Mouse (Mus musculus): Measurements from ENCODE around the gene Kif17. TPM values are rescaled to one million over a fixed set of nuclear protein-coding genes. Genes with fewer than 3 reads are reported as not detected.

Gene Kif17
- 1.4 and 1.5 TPM in 2 replicates for polyA plus RNA-seq (2015; fragmentation: Nextera tagmentation; extraction: Ambion mirVana)

DNA sequence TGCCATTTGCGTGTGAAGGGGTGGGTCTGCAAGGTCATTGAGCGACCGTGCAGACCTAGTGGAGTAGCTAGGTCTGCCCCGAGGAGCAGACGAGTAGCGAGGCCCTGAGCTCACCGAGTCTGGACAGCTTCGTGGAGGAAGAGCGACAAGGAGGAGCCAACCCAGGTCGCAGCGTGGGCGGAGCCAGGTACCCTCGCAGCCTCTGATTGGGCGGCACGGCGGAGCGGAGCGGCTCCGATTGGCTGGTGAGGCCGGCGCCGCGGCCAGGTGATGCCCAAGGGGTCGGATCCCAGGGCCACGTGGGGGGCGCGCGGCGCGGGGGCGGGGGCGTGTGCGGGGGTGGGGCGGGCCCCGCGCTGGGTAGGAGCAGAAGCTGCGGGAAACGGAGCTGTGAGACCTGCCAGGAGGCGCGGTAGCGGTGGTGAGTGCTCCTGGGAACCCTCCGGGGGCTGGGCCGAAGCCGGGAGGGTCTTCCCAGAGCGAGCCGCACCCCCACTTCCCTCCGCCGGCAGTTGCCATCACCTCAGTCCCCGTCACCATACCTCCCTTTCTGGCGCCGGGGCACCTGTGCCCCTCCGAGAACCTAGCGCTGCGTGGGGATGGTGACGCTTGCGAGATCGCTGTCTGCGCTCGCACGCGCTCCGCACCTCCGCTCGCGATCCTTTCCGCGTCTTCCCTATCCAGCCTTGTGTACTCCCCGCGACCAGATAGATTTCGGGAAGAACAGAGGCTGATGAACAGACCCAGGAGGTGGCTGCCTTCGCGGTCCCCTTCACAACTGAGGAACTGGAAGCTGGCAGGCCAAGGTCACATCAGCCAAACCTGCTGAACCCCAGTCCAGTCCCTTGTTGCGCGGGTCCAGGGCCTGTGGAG is at the start of gene Kif17, which contains the start of gene Sh2d5:
TSS of gene Kif17 (plus strand) at position 348 of the 873 bp plus-strand sequence.
TSS of gene Sh2d5 (plus strand) at position 316 of the 873 bp plus-strand sequence.
- ATAC-seq: peak; percentile 88
- peak within 1 kb of the TSS; percentile 44 for H3K27ac ChIP-seq
- WGBS: under 1% methylated on average over 70 of the region's 74 CpGs
- H3K4me3 ChIP-seq (replicated peaks): peak within 1 kb of the TSS; percentile 59
- H3K9ac ChIP-seq (replicated peaks): peak within 1 kb of the TSS; percentile 73
- H3K9me3 ChIP-seq: no peaks in the 10 kb centered on the region
- peak within 1 kb of the TSS; percentile 83 for H3K4me2 ChIP-seq (replicated peaks)
- H3K4me1 ChIP-seq (replicated peaks): peaks cover 36% of the 10 kb centered on the region
- H3K36me3 ChIP-seq: peaks cover 25% of the 10 kb centered on the region
- peaks cover 53% of the 10 kb centered on the region for H3K27me3 ChIP-seq

DNA sequence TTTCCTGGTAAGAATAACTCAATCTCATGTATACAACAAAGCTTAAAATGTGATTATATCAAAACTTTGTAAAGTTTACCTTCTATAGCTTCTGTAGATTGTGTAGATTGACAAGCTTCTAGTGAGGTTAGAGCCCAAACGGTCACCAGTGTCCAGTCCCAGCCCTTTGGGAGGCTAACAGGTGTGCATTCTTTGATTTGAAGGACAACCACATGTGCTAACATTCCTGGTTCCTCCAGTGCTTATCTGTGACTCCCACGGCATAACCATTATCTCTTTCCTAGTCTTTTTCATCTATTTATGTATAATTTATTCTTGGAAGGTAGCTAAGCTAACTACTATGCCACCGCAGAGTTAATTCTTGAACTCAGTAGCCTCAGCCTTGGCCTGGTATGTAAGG is 49.5 kb upstream of the Kif17 start:
- WGBS: 92% methylated on average over 3 of the region's 3 CpGs
- ATAC-seq: no peak
- Histone ChIP-seq H3K4me1 (replicated peaks) (no peaks in the 10 kb centered on the region), H3K36me3 (peaks cover 95% of the 10 kb centered on the region), H3K9ac (replicated peaks) (no peak overlapping the region), H3K27me3 (no peaks in the 10 kb centered on the region), H3K4me2 (replicated peaks) (no peak overlapping the region), H3K9me3 (no peaks in the 10 kb centered on the region), H3K4me3 (replicated peaks) (no peak overlapping the region), H3K27ac (no peak overlapping the region)

- no peaks in the 10 kb centered on the region for H3K27me3 ChIP-seq
- H3K9me3 ChIP-seq: no peaks in the 10 kb centered on the region
- no peak overlapping the region for H3K4me2 ChIP-seq (replicated peaks)
- 90% methylated on average over 9 of the region's 9 CpGs for WGBS
- no peak overlapping the region for H3K27ac ChIP-seq
- no peaks in the 10 kb centered on the region for H3K4me1 ChIP-seq (replicated peaks)
- H3K36me3 ChIP-seq: peaks cover 93% of the 10 kb centered on the region
- no peak for ATAC-seq
- H3K4me3 ChIP-seq (replicated peaks): no peak overlapping the region
- no peak overlapping the region for H3K9ac ChIP-seq (replicated peaks)
Observed at GRCm38 (mm10) chr4:138201696-138202095, 48.5 kb upstream of the Kif17 start.

DNA sequence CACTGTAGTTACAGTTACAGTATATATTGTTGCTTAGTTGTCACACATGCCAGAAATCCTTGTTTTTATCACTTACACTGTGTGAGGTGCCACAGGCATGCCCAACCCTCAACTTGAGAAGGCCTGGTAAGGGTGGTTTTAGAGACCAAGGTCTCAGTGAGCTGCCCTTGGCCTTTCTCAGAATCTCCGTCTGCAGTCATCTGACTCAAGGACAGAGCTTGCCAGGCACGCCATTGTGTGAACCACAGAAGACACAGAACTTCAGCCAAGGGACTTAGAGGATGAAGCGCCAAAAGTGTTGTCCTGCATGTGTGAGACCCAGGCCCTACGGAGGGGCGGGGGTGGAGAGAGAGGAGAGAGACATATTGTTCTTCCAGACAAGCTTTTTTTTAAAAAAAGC is 40.1 kb upstream of the Kif17 start:
- Histone ChIP-seq H3K9ac (replicated peaks) (no peak overlapping the region), H3K36me3 (peaks cover 47% of the 10 kb centered on the region), H3K4me1 (replicated peaks) (0 out of 2 replicates have a peak, but pooled peaks cover under 1% of the 10 kb centered on the region), H3K27ac (no peak overlapping the region), H3K27me3 (no peaks in the 10 kb centered on the region), H3K4me2 (replicated peaks) (no peak overlapping the region), H3K9me3 (no peaks in the 10 kb centered on the region), H3K4me3 (replicated peaks) (no peak overlapping the region)
- ATAC-seq: no peak
- 91% methylated on average over 5 of the region's 5 CpGs for WGBS

DNA sequence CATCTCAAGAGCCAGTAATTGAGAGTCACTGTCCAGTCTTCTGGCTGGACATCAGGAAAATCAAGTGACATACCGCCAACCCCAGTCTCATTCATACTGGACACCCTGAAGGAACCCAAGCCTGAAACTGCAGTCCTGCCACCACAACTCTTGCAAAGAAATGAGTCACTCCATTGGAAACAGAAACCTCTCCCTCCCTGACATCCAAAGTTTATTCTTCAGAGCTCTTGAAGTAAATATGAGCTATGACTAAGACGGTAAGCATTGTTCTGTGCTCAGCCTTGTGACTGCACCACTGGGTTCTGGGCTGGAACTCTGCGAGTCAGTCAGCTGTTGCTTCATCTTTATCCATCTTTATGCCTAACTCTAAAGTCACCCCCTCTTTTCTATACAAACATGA is 36.4 kb upstream of the Kif17 start:
- Histone ChIP-seq H3K36me3 (peaks cover 14% of the 10 kb centered on the region), H3K4me1 (replicated peaks) (peaks cover 22% of the 10 kb centered on the region), H3K9ac (replicated peaks) (no peak overlapping the region), H3K9me3 (no peaks in the 10 kb centered on the region), H3K4me2 (replicated peaks) (no peak overlapping the region), H3K27ac (no peak overlapping the region), H3K4me3 (replicated peaks) (no peak overlapping the region), H3K27me3 (no peaks in the 10 kb centered on the region)
- 89% methylated on average over 3 of the region's 3 CpGs for WGBS
- no peak for ATAC-seq

DNA sequence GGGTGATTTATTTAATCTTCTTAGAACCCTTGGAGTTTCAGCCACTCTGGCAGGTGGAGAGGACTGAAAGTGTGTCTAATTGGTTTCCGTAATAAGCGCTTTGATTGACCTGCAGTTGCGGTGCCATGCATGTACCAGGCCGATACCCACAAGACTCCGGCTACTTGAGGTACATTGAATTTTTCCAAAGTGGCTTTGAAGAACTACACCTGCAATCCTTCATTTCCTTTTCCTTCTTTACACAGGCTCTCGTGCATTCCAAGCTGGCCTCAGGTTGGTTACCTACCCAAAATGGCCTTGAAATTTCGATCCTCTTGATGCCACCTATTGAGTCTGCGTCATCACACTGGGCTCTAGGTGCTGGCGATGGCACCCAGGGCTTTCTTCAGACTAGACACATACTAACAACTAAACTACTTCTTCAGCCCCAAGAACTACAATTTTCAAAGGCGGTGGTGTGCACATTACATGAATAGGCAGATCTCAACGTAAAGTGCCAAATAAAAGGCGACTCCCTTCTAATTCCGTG is 34.5 kb upstream of the Kif17 start:
- ATAC-seq: no peak
- Histone ChIP-seq H3K4me1 (replicated peaks) (peaks cover 39% of the 10 kb centered on the region), H3K4me3 (replicated peaks) (peak overlapping the region; percentile 98), H3K27me3 (no peaks in the 10 kb centered on the region), H3K9ac (replicated peaks) (peak overlapping the region; percentile 98), H3K27ac (peak overlapping the region; percentile 100), H3K4me2 (replicated peaks) (peak overlapping the region; percentile 72), H3K36me3 (no peaks in the 10 kb centered on the region), H3K9me3 (no peaks in the 10 kb centered on the region)
- 42% methylated on average over 13 of the region's 13 CpGs for WGBS

GRCm38 (mm10) chr4:138216200-138216890 is 33.9 kb upstream of the Kif17 start, which contains the start of gene Hp1bp3:
Gene Hp1bp3, plus strand, starts transcription at chr4:138216296.
- Histone ChIP-seq H3K4me2 (replicated peaks) (peak within 1 kb of the TSS; percentile 78), H3K9me3 (no peaks in the 10 kb centered on the region), H3K9ac (replicated peaks) (peak within 1 kb of the TSS; percentile 98), H3K27me3 (no peaks in the 10 kb centered on the region), H3K4me3 (replicated peaks) (peak within 1 kb of the TSS; percentile 98), H3K4me1 (replicated peaks) (peaks cover 43% of the 10 kb centered on the region), H3K36me3 (no peaks in the 10 kb centered on the region), H3K27ac (peak within 1 kb of the TSS; percentile 100)
- WGBS: under 1% methylated on average over 56 of the region's 84 CpGs
- ATAC-seq: peak; percentile 86

DNA sequence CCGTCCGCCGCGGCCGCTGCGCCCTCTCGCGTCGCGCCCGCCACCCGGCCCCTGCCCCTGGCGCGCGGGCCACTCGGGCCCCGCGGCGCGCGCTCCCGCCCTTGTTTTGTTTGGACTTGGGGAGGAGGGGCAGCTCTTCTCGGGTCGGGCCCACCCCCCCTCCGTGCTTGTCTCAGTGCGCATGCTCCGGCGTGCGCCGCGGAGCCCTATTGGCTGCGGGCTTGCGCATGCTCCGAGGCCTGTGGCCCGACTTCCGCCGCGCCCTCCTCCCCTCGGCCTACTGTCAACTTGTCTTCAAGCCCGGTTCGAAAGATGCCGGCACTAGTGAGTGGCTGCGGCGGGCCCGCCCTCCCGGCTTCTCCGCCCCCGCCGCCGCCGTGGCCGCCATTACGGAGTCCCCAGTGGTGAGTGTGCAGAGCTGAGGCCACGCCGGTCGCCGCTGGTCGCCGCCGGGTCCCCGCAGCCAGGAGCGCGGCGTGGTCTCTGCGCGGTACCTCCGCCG is 33.3 kb upstream of the Kif17 start:
- H3K36me3 ChIP-seq: peaks cover 1% of the 10 kb centered on the region
- H3K9ac ChIP-seq (replicated peaks): peak overlapping the region; percentile 98
- peak overlapping the region; percentile 78 for H3K4me2 ChIP-seq (replicated peaks)
- peak overlapping the region; percentile 100 for H3K27ac ChIP-seq
- peak; percentile 96 for ATAC-seq
- H3K4me3 ChIP-seq (replicated peaks): peak overlapping the region; percentile 98
- no peaks in the 10 kb centered on the region for H3K27me3 ChIP-seq
- no peaks in the 10 kb centered on the region for H3K9me3 ChIP-seq
- H3K4me1 ChIP-seq (replicated peaks): peaks cover 43% of the 10 kb centered on the region
- under 1% methylated on average over 44 of the region's 68 CpGs for WGBS

DNA sequence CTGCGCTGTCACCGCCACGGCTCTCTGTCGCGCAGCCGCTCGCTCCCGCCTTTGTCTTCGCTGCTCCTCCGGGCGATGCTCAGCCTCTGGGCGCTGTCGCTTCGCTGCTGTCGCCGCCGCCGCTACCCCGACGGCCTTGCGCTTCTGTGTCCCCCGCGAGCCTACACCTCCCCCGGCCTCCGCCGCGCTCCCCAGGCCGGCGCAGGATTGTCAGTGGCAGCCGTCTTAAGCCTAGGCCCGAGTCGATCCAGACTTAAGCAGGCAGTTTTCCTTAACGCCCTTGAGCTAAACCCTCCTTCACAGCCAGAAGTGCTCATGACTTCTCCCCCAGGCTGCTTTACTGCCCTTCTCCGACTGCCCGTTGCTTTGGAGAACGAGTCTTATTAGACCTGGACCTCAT is 32.8 kb upstream of the Kif17 start:
- Histone ChIP-seq H3K27ac (peak overlapping the region; percentile 100), H3K27me3 (no peaks in the 10 kb centered on the region), H3K9me3 (no peaks in the 10 kb centered on the region), H3K4me1 (replicated peaks) (peaks cover 43% of the 10 kb centered on the region), H3K4me3 (replicated peaks) (peak overlapping the region; percentile 98), H3K4me2 (replicated peaks) (peak overlapping the region; percentile 78), H3K9ac (replicated peaks) (peak overlapping the region; percentile 98), H3K36me3 (peaks cover 6% of the 10 kb centered on the region)
- no peak; the same call in 1 of the 2 replicates for ATAC-seq
- under 1% methylated on average over 32 of the region's 36 CpGs for WGBS

GRCm38 (mm10) chr4:138217951-138218685 is 32.1 kb upstream of the Kif17 start:
- peak overlapping the region; percentile 98 for H3K9ac ChIP-seq (replicated peaks)
- H3K4me1 ChIP-seq (replicated peaks): peaks cover 43% of the 10 kb centered on the region
- H3K27ac ChIP-seq: no peak overlapping the region
- peak overlapping the region; percentile 78 for H3K4me2 ChIP-seq (replicated peaks)
- H3K36me3 ChIP-seq: peaks cover 13% of the 10 kb centered on the region
- no peak for ATAC-seq
- H3K4me3 ChIP-seq (replicated peaks): peak overlapping the region; percentile 98
- WGBS: 82% methylated on average over 11 of the region's 11 CpGs
- no peaks in the 10 kb centered on the region for H3K9me3 ChIP-seq
- H3K27me3 ChIP-seq: no peaks in the 10 kb centered on the region

DNA sequence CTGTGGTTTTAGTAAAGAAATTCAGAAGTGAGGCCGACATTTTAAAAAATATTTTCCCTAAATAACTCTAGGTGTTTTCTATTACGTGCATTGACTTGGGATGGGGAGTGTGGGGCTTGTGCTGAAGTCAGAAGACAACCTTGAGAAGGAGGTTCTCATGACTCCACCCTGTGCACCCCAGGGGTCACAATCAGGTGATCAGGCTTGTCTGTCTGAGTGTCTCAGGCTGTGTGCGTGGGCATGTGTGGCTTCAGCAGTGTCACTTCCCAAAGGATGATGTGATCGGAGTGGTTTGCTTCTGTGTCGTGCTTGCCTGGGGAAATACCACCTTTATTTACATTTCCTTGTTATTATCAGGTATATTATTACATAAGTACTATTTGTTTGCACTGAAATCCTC is 30.9 kb upstream of the Kif17 start:
- peaks cover 25% of the 10 kb centered on the region for H3K36me3 ChIP-seq
- 0 out of 2 replicates have a peak overlapping the region, but pooled peaks have one; percentile 78 for H3K4me2 ChIP-seq (replicated peaks)
- WGBS: 91% methylated on average over 5 of the region's 5 CpGs
- no peaks in the 10 kb centered on the region for H3K9me3 ChIP-seq
- peaks cover 43% of the 10 kb centered on the region for H3K4me1 ChIP-seq (replicated peaks)
- no peak overlapping the region for H3K4me3 ChIP-seq (replicated peaks)
- peak overlapping the region; percentile 43; the same call in 1 of the 2 replicates for H3K9ac ChIP-seq (replicated peaks)
- no peak overlapping the region for H3K27ac ChIP-seq
- H3K27me3 ChIP-seq: no peaks in the 10 kb centered on the region
- ATAC-seq: no peak

All from midbrain, embryonic 13.5 days (tissue).